Mouse (Mus musculus): ENCODE results near the gene Cav1.

Cav1 gene

GRCm38 (mm10) chr6:17305954-17306601 is at the start of gene Cav1:
Gene Cav1, plus strand, starts transcription at chr6:17306335.
- DNase-seq: peak; percentile 90

GRCm38 (mm10) chr6:17258142-17258541 is 48.0 kb upstream of the Cav1 start:
- no peak for DNase-seq

- DNase-seq: no peak
These were observed 47.2 kb upstream of the Cav1 start for GRCm38 (mm10) chr6:17258911-17259310.

GRCm38 (mm10) chr6:17262786-17263185 is 43.3 kb upstream of the Cav1 start:
- DNase-seq: no peak

- no peak for DNase-seq
These were observed 41.1 kb upstream of the Cav1 start for GRCm38 (mm10) chr6:17265043-17265442.

GRCm38 (mm10) chr6:17266466-17266865 is 39.7 kb upstream of the Cav1 start:
- no peak for DNase-seq

- no peak for DNase-seq
These were observed 27.8 kb upstream of the Cav1 start for GRCm38 (mm10) chr6:17278366-17278765.

GRCm38 (mm10) chr6:17280939-17281756 is 25.0 kb upstream of the Cav1 start, which contains the start of gene Cav2:
Gene Cav2, plus strand, starts transcription at chr6:17281185.
- DNase-seq: peak; percentile 89

GRCm38 (mm10) chr6:17281757-17282092 is 24.4 kb upstream of the Cav1 start:
- DNase-seq: no peak

- peak; percentile 53 for DNase-seq
These were observed 24.0 kb upstream of the Cav1 start for GRCm38 (mm10) chr6:17282159-17282558.

- no peak for DNase-seq
These were observed 22.3 kb upstream of the Cav1 start for GRCm38 (mm10) chr6:17283834-17284233.

- DNase-seq: no peak
These were observed 19.8 kb upstream of the Cav1 start for GRCm38 (mm10) chr6:17286381-17286780.

GRCm38 (mm10) chr6:17295116-17295515 is 11.0 kb upstream of the Cav1 start:
- DNase-seq: no peak

GRCm38 (mm10) chr6:17306602-17307325 is 629 bp downstream of the Cav1 start:
- DNase-seq: peak; percentile 64

GRCm38 (mm10) chr6:17307461-17308115 is 1.5 kb downstream of the Cav1 start:
- DNase-seq: peak; percentile 88

- peak; percentile 41 for DNase-seq
These were observed 2.5 kb downstream of the Cav1 start for GRCm38 (mm10) chr6:17308661-17309060.

- no peak for DNase-seq
These were observed 3.1 kb downstream of the Cav1 start for GRCm38 (mm10) chr6:17309260-17309659.

- DNase-seq: no peak
These were observed 8.1 kb downstream of the Cav1 start for GRCm38 (mm10) chr6:17314241-17314640.

GRCm38 (mm10) chr6:17314659-17315616 is 8.8 kb downstream of the Cav1 start:
- no peak for DNase-seq

GRCm38 (mm10) chr6:17316294-17317166 is 10.4 kb downstream of the Cav1 start:
- DNase-seq: no peak

GRCm38 (mm10) chr6:17317167-17317524 is 11.0 kb downstream of the Cav1 start:
- no peak for DNase-seq
